Mouse (Mus musculus) adipose tissue, adult 10 weeks (tissue): ENCODE measurements around the gene Mtmr10. TPM values are rescaled to one million over a fixed set of nuclear protein-coding genes. Genes with fewer than 3 reads are reported as not detected.

Source experiments
- polyA plus RNA-seq: library from polyadenylated mRNA; stranded (reverse); fragments of 350-450 nt; fragmentation: Illumina TruSeq; extraction: RNeasy Lipid Tissue Mini Kit (QIAGEN cat#74804); gene quantifications from one replicate; pipeline ENCODE4 v1.2.3, GENCODE M21; 2014; ENCODE audit warnings: low read depth, low replicate concordance

The Mtmr10 gene
- polyA plus RNA-seq = 11.4 TPM

DNA sequence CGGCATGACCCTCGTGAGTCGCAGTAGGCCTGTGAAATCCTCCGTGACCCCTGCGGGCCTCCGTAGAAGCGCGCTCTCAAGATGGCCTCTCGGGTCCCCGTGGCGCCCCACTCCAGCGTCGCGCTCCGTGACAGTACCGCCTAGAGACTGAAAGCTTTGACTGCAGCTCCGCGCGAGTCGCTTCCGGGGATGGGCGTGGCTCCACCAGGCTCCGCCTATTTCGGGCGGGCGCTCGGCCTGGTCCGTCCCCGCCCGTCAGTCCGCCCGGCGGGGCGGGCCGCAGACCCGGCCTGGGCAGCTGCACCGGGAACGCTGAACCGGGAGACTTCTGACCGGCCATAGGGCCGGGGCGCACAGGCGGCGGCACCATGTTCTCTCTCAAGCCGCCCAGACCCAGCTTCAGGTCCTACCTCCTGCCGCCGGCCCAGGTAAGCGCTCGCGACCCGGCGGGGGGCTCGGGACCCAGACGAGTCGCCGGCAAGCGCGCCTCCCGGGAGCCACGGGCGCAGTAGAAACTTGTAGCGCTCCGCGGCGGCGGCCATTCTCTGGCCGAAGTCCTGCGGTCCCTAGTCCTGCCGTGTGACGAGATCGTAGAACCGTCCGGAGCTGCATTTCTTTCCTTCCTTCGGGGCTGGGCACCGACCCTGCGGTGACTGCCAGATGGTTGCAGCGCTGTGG, at the start of gene Mtmr10:
Gene Mtmr10 (plus strand): TSS at position 240 of the 678 bp plus-strand sequence.

DNA sequence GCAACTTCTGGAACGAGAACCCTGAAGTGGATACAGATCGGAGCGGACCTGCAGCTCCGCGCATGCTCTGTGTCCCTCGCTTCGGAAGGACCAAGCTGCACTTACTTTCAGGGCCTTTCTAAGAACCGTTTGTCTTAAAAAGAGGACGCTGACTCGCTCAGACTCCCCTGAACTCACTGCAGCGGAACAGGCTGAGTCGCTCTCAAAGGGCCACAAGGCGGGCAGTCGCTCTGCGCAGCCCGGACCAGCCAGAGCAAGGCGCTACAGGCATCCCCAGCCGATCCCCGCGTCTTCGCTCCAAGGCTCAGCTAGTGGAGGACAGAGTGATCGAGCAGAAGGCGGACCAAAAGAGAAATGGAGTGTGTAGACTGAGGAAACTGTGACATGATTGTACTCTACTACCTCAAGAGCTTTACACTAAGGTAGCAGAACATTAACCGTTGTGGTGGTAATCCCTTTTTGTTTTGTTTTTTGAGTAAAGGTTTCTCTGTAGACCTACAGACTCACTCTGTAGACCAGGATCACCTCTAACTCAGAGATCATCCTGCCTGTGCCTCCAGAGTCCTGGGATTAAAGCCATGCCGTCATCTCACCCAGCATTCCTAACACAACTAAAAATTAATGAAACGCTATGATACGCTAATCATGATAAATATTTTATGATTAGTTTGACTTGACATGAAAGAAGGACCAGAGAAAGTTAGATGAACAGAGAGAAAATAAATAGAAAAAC, 86.5 kb downstream of the Mtmr10 start, which contains the start of gene Fan1:
Gene Fan1 (minus strand): TSS at position 266 of the 733 bp plus-strand sequence.

Other genes starting within 250 kb of the Mtmr10 start
- gene Trpm1, start 133.8 kb upstream of the Mtmr10 start, polyA plus RNA-seq = 1.5 TPM
- 6.3 TPM for gene Fan1, start 86.4 kb downstream of the Mtmr10 start, polyA plus RNA-seq
- gene Mphosph10, start 104.6 kb downstream of the Mtmr10 start, polyA plus RNA-seq = 12.9 TPM
- gene Mcee, start 105.0 kb downstream of the Mtmr10 start, polyA plus RNA-seq = 82.4 TPM
- gene Apba2, start 214.1 kb downstream of the Mtmr10 start, polyA plus RNA-seq = 0.71 TPM